Mouse (Mus musculus): ENCODE measurements around the gene Trim41.
A peak's percentile ranks its signal among the peaks of the same experiment; 100 is the strongest.

GRCm38 (mm10) chr11:48796290-48796689 lies 20.9 kb downstream of the Trim41 start:
- TF ChIP-seq EP300 (optimal IDR thresholded peaks at IDR 0.05) = no peak
- peak; percentile 25 for TF ChIP-seq CTCF (IDR thresholded peaks at IDR 0.05; ENCODE audit: low read depth)

All from stomach, postnatal 0 days (tissue).